Mouse (Mus musculus): ENCODE results near the gene Hs2st1. TPM values are rescaled to one million over a fixed set of nuclear protein-coding genes. Genes with fewer than 3 reads are reported as not detected.
"Not testable (repeated sequence)": the region's sequence is repeated elsewhere in the genome, so short reads cannot be mapped to it uniquely, and the experiment has no call there.

Hs2st1 gene
- total and polyA plus RNA-seq, 2 experiments from 2014 or later = 11.1 to 38.8 TPM

DNA sequence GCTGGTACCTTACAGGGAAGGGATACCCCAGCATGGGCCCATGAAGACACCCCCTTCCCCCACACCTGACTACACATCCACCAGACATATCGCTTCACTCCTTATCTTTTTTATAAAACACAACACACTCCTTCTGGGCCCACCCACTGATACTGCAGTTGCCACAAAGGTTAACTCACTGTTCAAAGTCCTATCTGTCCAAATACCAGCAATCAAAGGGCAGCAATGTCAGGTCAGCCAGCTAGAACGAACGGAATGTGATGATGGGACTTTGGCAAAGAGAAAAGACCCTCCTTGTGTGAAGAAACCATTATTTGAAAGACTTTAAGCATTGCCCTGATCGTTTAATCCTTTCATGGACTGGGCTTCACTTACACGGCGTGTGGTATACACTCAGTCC, 42.4 kb upstream of the Hs2st1 start:
- WGBS = 74% methylated on average over 6 of the region's 6 CpGs
- no peak for ATAC-seq
- Histone ChIP-seq H3K9ac (replicated peaks; ENCODE audit: low read length) (no peak overlapping the region), H3K9me3 (ENCODE audit: low read length) (no peaks in the 10 kb centered on the region), H3K27me3 (ENCODE audit: insufficient read depth, low read length) (no peaks in the 10 kb centered on the region), H3K4me1 (ENCODE audit: insufficient read depth, low read length) (peaks cover 7% of the 10 kb centered on the region; the same call in 1 of the 2 replicates), H3K27ac (no peak overlapping the region), H3K4me3 (ENCODE audit: low read length) (no peak overlapping the region), H3K36me3 (ENCODE audit: insufficient read depth, low read length) (no peaks in the 10 kb centered on the region), H3K4me2 (ENCODE audit: low read depth, low read length) (no peak overlapping the region)
- no peak for DNase-seq (ENCODE audit: low spot score)
- no peak for TF ChIP-seq CTCF (IDR thresholded peaks at IDR 0.05; ENCODE audit: low read depth)

DNA sequence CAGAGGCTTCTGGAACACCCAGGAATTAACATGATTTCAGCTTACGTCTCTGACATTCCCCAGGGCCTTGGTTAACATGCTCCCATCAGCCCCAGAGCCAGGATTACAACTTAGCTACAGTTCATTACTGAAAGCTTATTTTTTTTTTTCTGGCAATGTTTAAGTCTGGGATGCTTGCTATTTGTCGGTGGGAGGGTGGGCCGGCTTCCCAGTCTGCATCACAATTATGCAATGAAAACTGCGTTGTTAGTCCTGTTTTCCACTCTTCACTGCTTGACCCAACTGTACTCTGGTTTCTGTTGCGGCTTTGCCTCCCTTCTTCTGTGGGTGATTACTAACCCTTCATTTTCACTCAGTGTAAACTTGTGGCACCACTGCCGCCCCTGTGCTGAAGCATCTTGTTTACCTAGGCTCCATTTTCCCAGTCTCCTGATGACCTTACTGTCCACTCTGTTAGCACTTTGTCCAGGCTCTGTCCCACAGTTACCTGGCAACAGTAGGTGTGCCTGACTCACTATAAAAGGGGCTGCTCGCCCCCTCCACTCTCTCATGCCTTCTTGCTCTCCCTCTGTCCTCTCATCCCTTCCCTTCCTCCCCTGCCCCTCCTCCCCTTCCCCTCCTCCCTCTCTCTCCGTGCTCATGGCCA, 41.8 kb upstream of the Hs2st1 start:
- no peaks in the 10 kb centered on the region for H3K36me3 ChIP-seq (ENCODE audit: insufficient read depth, low read length)
- WGBS = 41% methylated on average over 8 of the region's 8 CpGs
- peaks cover 7% of the 10 kb centered on the region; the same call in 1 of the 2 replicates for H3K4me1 ChIP-seq (ENCODE audit: insufficient read depth, low read length)
- ATAC-seq = no peak
- H3K27ac ChIP-seq = no peak overlapping the region; the same call in 1 of the 2 replicates
- H3K9ac ChIP-seq (replicated peaks; ENCODE audit: low read length) = no peak overlapping the region
- H3K4me2 ChIP-seq (ENCODE audit: low read depth, low read length) = no peak overlapping the region
- peak; percentile 14 for DNase-seq (ENCODE audit: low spot score)
- no peaks in the 10 kb centered on the region for H3K27me3 ChIP-seq (ENCODE audit: insufficient read depth, low read length)
- no peak overlapping the region for H3K4me3 ChIP-seq (ENCODE audit: low read length)
- no peaks in the 10 kb centered on the region for H3K9me3 ChIP-seq (ENCODE audit: low read length)
- no peak for TF ChIP-seq CTCF (IDR thresholded peaks at IDR 0.05; ENCODE audit: low read depth)

DNA sequence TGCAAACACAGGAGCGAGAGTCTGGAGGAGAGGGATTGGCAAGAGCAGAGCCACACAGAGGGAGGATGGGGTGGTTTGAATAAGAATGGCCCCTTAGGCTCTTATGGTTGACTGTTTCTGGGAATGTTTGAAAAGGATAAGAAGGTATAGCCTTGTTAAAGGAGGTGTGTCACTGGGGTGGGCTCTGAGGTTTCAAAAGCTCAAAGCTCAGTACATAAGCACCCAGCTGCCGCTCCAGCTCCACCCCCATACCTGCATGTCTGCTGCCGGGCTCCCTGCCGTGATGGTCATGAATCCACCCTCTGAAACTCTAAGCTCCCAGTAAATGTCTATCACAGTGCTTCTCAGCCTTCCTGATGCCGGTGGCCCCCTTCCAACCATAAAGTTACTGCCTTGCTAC, 40.8 kb upstream of the Hs2st1 start:
- 47% methylated on average over 5 of the region's 5 CpGs for WGBS
- no peak for ATAC-seq

DNA sequence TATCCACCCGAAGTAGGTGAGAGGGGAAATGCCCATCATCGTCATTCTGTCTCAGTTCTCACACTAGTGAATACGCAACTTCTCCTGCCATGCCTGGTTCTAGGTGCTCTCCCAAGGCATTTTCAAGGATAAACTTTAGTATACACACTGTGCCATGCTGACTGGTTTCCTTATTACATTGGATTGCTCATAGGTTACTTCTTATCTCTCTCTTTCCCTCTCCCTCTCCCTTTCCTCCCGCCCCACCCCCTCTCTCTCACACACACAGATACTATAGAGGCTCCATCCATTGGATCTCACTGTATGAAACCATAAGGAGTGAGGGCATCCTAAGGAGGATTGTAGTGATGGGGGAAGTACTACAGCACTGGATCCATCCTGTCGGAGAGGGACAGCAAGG, 38.1 kb upstream of the Hs2st1 start:
- H3K4me1 ChIP-seq (ENCODE audit: insufficient read depth, low read length) = peaks cover 7% of the 10 kb centered on the region; the same call in 1 of the 2 replicates
- WGBS = 90% methylated on average over 5 of the region's 5 CpGs

More for the DNA sequence above, 40.8 kb upstream of the Hs2st1 start:
- TF ChIP-seq CTCF (IDR thresholded peaks at IDR 0.05; ENCODE audit: low read depth) = no peak
- Histone ChIP-seq H3K4me2 (ENCODE audit: low read depth, low read length) (no peak overlapping the region), H3K4me1 (ENCODE audit: insufficient read depth, low read length) (peaks cover 7% of the 10 kb centered on the region; the same call in 1 of the 2 replicates), H3K36me3 (ENCODE audit: insufficient read depth, low read length) (no peaks in the 10 kb centered on the region), H3K4me3 (ENCODE audit: low read length) (no peak overlapping the region), H3K9me3 (ENCODE audit: low read length) (no peaks in the 10 kb centered on the region), H3K27me3 (ENCODE audit: insufficient read depth, low read length) (no peaks in the 10 kb centered on the region), H3K9ac (replicated peaks; ENCODE audit: low read length) (no peak overlapping the region), H3K27ac (no peak overlapping the region)
- DNase-seq (ENCODE audit: low spot score) = no peak

DNA sequence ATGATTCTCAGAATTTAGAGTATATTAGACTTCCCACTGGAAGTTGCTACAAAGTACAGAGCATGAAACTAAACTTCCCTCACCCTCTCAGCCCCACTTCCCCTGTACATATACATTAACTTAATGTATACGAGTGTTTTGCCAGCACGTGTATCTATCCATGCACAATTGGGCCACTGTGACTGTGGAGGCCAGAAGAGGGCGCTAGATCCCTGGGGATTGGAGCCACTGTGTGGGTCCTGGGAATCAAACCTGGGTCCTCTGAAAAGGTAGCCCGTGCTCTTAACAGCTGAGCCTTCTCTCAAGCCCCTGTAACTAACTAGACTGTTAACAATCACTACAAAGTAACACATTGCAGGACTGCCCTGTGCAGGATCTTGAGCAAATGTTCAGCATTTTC, 36.5 kb upstream of the Hs2st1 start:
- peak; percentile 32 for TF ChIP-seq CTCF (IDR thresholded peaks at IDR 0.05; ENCODE audit: low read depth)
- peaks cover 5% of the 10 kb centered on the region; the same call in 1 of the 2 replicates for H3K4me1 ChIP-seq (ENCODE audit: insufficient read depth, low read length)
- no peaks in the 10 kb centered on the region for H3K9me3 ChIP-seq (ENCODE audit: low read length)
- DNase-seq (ENCODE audit: low spot score) (no peak), ATAC-seq (no peak)
- H3K27ac ChIP-seq = no peak overlapping the region
- H3K36me3 ChIP-seq (ENCODE audit: insufficient read depth, low read length) = no peaks in the 10 kb centered on the region
- no peaks in the 10 kb centered on the region for H3K27me3 ChIP-seq (ENCODE audit: insufficient read depth, low read length)
- H3K4me3 ChIP-seq (ENCODE audit: low read length) = no peak overlapping the region
- 77% methylated on average over 4 of the region's 4 CpGs for WGBS
- no peak overlapping the region for H3K4me2 ChIP-seq (ENCODE audit: low read depth, low read length)
- H3K9ac ChIP-seq (replicated peaks; ENCODE audit: low read length) = no peak overlapping the region

More for the DNA sequence above, 38.1 kb upstream of the Hs2st1 start:
- no peak overlapping the region for H3K4me2 ChIP-seq (ENCODE audit: low read depth, low read length)
- no peak overlapping the region for H3K4me3 ChIP-seq (ENCODE audit: low read length)
- TF ChIP-seq CTCF (IDR thresholded peaks at IDR 0.05; ENCODE audit: low read depth) = no peak
- H3K36me3 ChIP-seq (ENCODE audit: insufficient read depth, low read length) = no peaks in the 10 kb centered on the region
- no peaks in the 10 kb centered on the region for H3K27me3 ChIP-seq (ENCODE audit: insufficient read depth, low read length)
- DNase-seq (ENCODE audit: low spot score) (no peak), ATAC-seq (no peak)
- H3K9ac ChIP-seq (replicated peaks; ENCODE audit: low read length) = no peak overlapping the region
- no peak overlapping the region for H3K27ac ChIP-seq
- H3K9me3 ChIP-seq (ENCODE audit: low read length) = no peaks in the 10 kb centered on the region

- ATAC-seq = 0 out of 2 replicates have a peak, but pooled peaks have one; percentile 8
- not testable (repeated sequence) for DNase-seq (ENCODE audit: low spot score); H3K4me3 ChIP-seq (ENCODE audit: low read length); H3K9me3 ChIP-seq (ENCODE audit: low read length); H3K9ac ChIP-seq (replicated peaks; ENCODE audit: low read length); H3K4me1 ChIP-seq (ENCODE audit: insufficient read depth, low read length); H3K4me2 ChIP-seq (ENCODE audit: low read depth, low read length); H3K27me3 ChIP-seq (ENCODE audit: insufficient read depth, low read length); H3K27ac ChIP-seq; H3K36me3 ChIP-seq (ENCODE audit: insufficient read depth, low read length)
- WGBS = 69% methylated on average over 7 of the region's 7 CpGs
- TF ChIP-seq CTCF (IDR thresholded peaks at IDR 0.05; ENCODE audit: low read depth) = peak; percentile 38; the same call in 1 of the 2 replicates
Observed at GRCm38 (mm10) chr3:144605811-144606210, 35.8 kb upstream of the Hs2st1 start.

DNA sequence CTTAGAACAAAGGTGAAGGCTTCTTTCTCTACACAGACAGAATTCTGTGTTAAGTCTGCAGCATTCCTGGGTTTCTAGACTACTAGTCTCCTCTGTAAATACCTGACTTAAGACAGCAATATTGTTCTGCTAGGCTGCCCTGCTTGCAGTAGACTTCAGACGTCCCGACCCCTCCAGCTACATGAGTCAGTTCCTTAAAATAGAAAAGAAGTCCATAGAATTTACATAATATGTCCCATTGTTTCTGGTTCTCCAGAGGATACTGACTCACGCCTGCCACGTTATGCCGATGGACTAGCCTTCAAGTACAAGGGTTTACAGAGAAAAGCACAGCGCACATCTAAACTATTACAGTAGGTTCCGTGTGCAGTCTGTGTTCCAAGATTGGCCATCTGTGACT, 34.2 kb upstream of the Hs2st1 start:
- Histone ChIP-seq H3K4me2 (ENCODE audit: low read depth, low read length) (no peak overlapping the region), H3K9me3 (ENCODE audit: low read length) (no peaks in the 10 kb centered on the region), H3K36me3 (ENCODE audit: insufficient read depth, low read length) (no peaks in the 10 kb centered on the region), H3K27ac (no peak overlapping the region), H3K4me3 (ENCODE audit: low read length) (no peak overlapping the region), H3K9ac (replicated peaks; ENCODE audit: low read length) (no peak overlapping the region), H3K4me1 (ENCODE audit: insufficient read depth, low read length) (no peaks in the 10 kb centered on the region), H3K27me3 (ENCODE audit: insufficient read depth, low read length) (no peaks in the 10 kb centered on the region)
- WGBS = 68% methylated on average over 7 of the region's 7 CpGs
- no peak for ATAC-seq
- no peak for TF ChIP-seq CTCF (IDR thresholded peaks at IDR 0.05; ENCODE audit: low read depth)
- DNase-seq (ENCODE audit: low spot score) = no peak

Data from hindbrain, postnatal 0 days (tissue).